Mouse (Mus musculus) hindbrain, embryonic 14.5 days (tissue): ENCODE results near the gene Phf14. TPM values are rescaled to one million over a fixed set of nuclear protein-coding genes. Genes with fewer than 3 reads are reported as not detected.

Experiments used
- ATAC-seq: fragments of 200-750 bp; cut with Nextera tagmentation; 2 replicates; pipeline ENCODE4 v1.8.0; 2017; ENCODE audit warnings: moderate number of reproducible peaks, mild to moderate bottlenecking, moderate TSS enrichment, moderate library complexity; ENCODE audit not compliant: low FRiP score
- DNase-seq: peaks from one replicate; pipeline ENCODE4 v3.0.0-alpha.2; 2015; ENCODE audit warnings: low spot score
- H3K27ac ChIP-seq: fragments of 300-500 bp; sonication (generic); 2 replicates; pipeline ENCODE4 v1.5.1; 2014; ENCODE audit warnings: mild to moderate bottlenecking, moderate library complexity
- H3K27me3 ChIP-seq: fragments of 300-500 bp; sonication (generic); 2 replicates; pipeline ENCODE4 v1.6.1; 2014; ENCODE audit warnings: mild to moderate bottlenecking, low read length, mixed read lengths; ENCODE audit not compliant: control insufficient read depth, insufficient read depth
- H3K36me3 ChIP-seq: fragments of 300-500 bp; sonication (generic); replicated peaks from 2 replicates; pipeline ENCODE4 v1.6.1; 2014; ENCODE audit not compliant: control insufficient read depth, insufficient read depth
- H3K4me1 ChIP-seq: fragments of 300-500 bp; sonication (generic); replicated peaks from 2 replicates; pipeline ENCODE4 v1.6.1; 2014; ENCODE audit warnings: antibody characterized with exemption, low read length, mixed read lengths; ENCODE audit not compliant: control insufficient read depth, insufficient read depth
- H3K4me2 ChIP-seq: fragments of 300-500 bp; sonication (generic); replicated peaks from 2 replicates; pipeline ENCODE4 v1.6.1; 2014; ENCODE audit warnings: mild to moderate bottlenecking, moderate library complexity
- H3K4me3 ChIP-seq: fragments of 300-500 bp; sonication (generic); replicated peaks from 2 replicates; pipeline ENCODE4 v1.5.1; 2014; ENCODE audit warnings: mild to moderate bottlenecking, low read length
- H3K9ac ChIP-seq: fragments of 300-500 bp; sonication (generic); 2 replicates; pipeline ENCODE4 v1.6.1; 2014
- H3K9me3 ChIP-seq: fragments of 300-500 bp; sonication (generic); 2 replicates; pipeline ENCODE4 v1.6.1; 2016; ENCODE audit warnings: low read length; ENCODE audit not compliant: control insufficient read depth
- WGBS: fragments of 180-500 bp; shearing (Covaris S2); extraction: QIAGEN DNeasy Blood & Tissue Kit; methylation state at CpG from one replicate; pipeline ENCODE4 v1.1.7; 2014; 5-methylcytosine and 5-hydroxymethylcytosine counted together
- polyA plus RNA-seq: library from polyadenylated mRNA; unstranded; fragments of >200 nt; fragmentation: Nextera tagmentation; extraction: Ambion mirVana; gene quantifications from 2 replicates; pipeline ENCODE4 v1.2.1, GENCODE M21; 2014

The Phf14 gene
- polyA plus RNA-seq, 1 experiment from 2014 or later, result 108 TPM

- WGBS, result 86% methylated on average over 7 of the region's 7 CpGs
- H3K9me3 ChIP-seq, result no peaks in the 10 kb centered on the region
- 0 out of 2 replicates have a peak, but pooled peaks cover 2% of the 10 kb centered on the region for H3K4me1 ChIP-seq
- H3K4me3 ChIP-seq, result no peak overlapping the region
- no peak overlapping the region for H3K9ac ChIP-seq
- ATAC-seq (no peak), DNase-seq (no peak)
- no peaks in the 10 kb centered on the region; the same call in 1 of the 2 replicates for H3K36me3 ChIP-seq
- no peaks in the 10 kb centered on the region for H3K27me3 ChIP-seq
- no peak overlapping the region for H3K4me2 ChIP-seq
- no peak overlapping the region for H3K27ac ChIP-seq
These were observed 130.7 kb downstream of the Phf14 start for GRCm38 (mm10) chr6:12038268-12038667.

GRCm38 (mm10) chr6:12052884-12053283 lies 145.3 kb downstream of the Phf14 start:
- Histone ChIP-seq H3K9ac (no peak overlapping the region), H3K4me2 (no peak overlapping the region), H3K4me1 (no peaks in the 10 kb centered on the region), H3K4me3 (no peak overlapping the region), H3K27ac (no peak overlapping the region), H3K36me3 (peaks cover 9% of the 10 kb centered on the region; the same call in 1 of the 2 replicates), H3K27me3 (no peaks in the 10 kb centered on the region), H3K9me3 (no peaks in the 10 kb centered on the region)
- ATAC-seq (no peak), DNase-seq (no peak)
- WGBS, result 69% methylated on average over 2 of the region's 2 CpGs

GRCm38 (mm10) chr6:12054149-12054548 lies 146.5 kb downstream of the Phf14 start:
- 0 out of 2 replicates have a peak, but pooled peaks have one; percentile 17 for ATAC-seq
- WGBS, result 69% methylated on average over 3 of the region's 3 CpGs
- Histone ChIP-seq H3K27ac (no peak overlapping the region), H3K4me3 (no peak overlapping the region), H3K9me3 (no peaks in the 10 kb centered on the region), H3K36me3 (peaks cover under 1% of the 10 kb centered on the region; the same call in 1 of the 2 replicates), H3K27me3 (no peaks in the 10 kb centered on the region), H3K4me1 (no peaks in the 10 kb centered on the region), H3K4me2 (no peak overlapping the region), H3K9ac (no peak overlapping the region)
- no peak for DNase-seq

- no peak overlapping the region for H3K27ac ChIP-seq
- WGBS, result 64% methylated on average over 5 of the region's 5 CpGs
- H3K36me3 ChIP-seq, result peaks cover 6% of the 10 kb centered on the region
- no peak for DNase-seq
- no peak overlapping the region for H3K9ac ChIP-seq
- ATAC-seq, result no peak
- H3K9me3 ChIP-seq, result no peaks in the 10 kb centered on the region
- H3K4me3 ChIP-seq, result no peak overlapping the region
- H3K4me1 ChIP-seq, result no peaks in the 10 kb centered on the region
- H3K27me3 ChIP-seq, result no peaks in the 10 kb centered on the region
- no peak overlapping the region for H3K4me2 ChIP-seq
These were observed 151.1 kb downstream of the Phf14 start for GRCm38 (mm10) chr6:12058717-12059116.

GRCm38 (mm10) chr6:12059971-12060370 lies 152.4 kb downstream of the Phf14 start:
- 89% methylated on average over 7 of the region's 7 CpGs for WGBS
- DNase-seq, result no peak
- ATAC-seq, result no peak
- Histone ChIP-seq H3K9ac (no peak overlapping the region), H3K36me3 (peaks cover 6% of the 10 kb centered on the region), H3K4me1 (no peaks in the 10 kb centered on the region), H3K4me2 (no peak overlapping the region), H3K9me3 (no peaks in the 10 kb centered on the region), H3K27me3 (no peaks in the 10 kb centered on the region), H3K27ac (no peak overlapping the region), H3K4me3 (no peak overlapping the region)

GRCm38 (mm10) chr6:12060452-12061140 lies 153.0 kb downstream of the Phf14 start:
- H3K27me3 ChIP-seq, result no peaks in the 10 kb centered on the region
- peaks cover 6% of the 10 kb centered on the region for H3K36me3 ChIP-seq
- 89% methylated on average over 9 of the region's 9 CpGs for WGBS
- ATAC-seq, result no peak
- H3K27ac ChIP-seq, result no peak overlapping the region
- no peak overlapping the region for H3K9ac ChIP-seq
- H3K9me3 ChIP-seq, result no peaks in the 10 kb centered on the region
- no peak overlapping the region for H3K4me2 ChIP-seq
- no peaks in the 10 kb centered on the region for H3K4me1 ChIP-seq
- DNase-seq, result no peak
- H3K4me3 ChIP-seq, result no peak overlapping the region

GRCm38 (mm10) chr6:12067956-12068355 lies 160.3 kb downstream of the Phf14 start:
- H3K36me3 ChIP-seq, result peaks cover 4% of the 10 kb centered on the region; the same call in 1 of the 2 replicates
- H3K4me3 ChIP-seq, result no peak overlapping the region
- WGBS, result 57% methylated on average over 4 of the region's 4 CpGs
- DNase-seq (no peak), ATAC-seq (no peak)
- H3K27me3 ChIP-seq, result no peaks in the 10 kb centered on the region
- no peak overlapping the region for H3K27ac ChIP-seq
- no peak overlapping the region for H3K9ac ChIP-seq
- H3K4me2 ChIP-seq, result no peak overlapping the region
- no peaks in the 10 kb centered on the region for H3K4me1 ChIP-seq
- H3K9me3 ChIP-seq, result no peaks in the 10 kb centered on the region

GRCm38 (mm10) chr6:12069357-12069756 lies 161.7 kb downstream of the Phf14 start:
- ATAC-seq (no peak), DNase-seq (no peak)
- Histone ChIP-seq H3K4me1 (no peaks in the 10 kb centered on the region), H3K4me2 (no peak overlapping the region), H3K4me3 (no peak overlapping the region), H3K27me3 (no peaks in the 10 kb centered on the region), H3K36me3 (peaks cover 4% of the 10 kb centered on the region; the same call in 1 of the 2 replicates), H3K9ac (no peak overlapping the region), H3K9me3 (no peaks in the 10 kb centered on the region), H3K27ac (no peak overlapping the region)
- 90% methylated on average over 2 of the region's 2 CpGs for WGBS

- WGBS, result 72% methylated on average over 5 of the region's 5 CpGs
- ATAC-seq (no peak), DNase-seq (no peak)
- no peaks in the 10 kb centered on the region for H3K9me3 ChIP-seq
- H3K4me3 ChIP-seq, result no peak overlapping the region
- no peaks in the 10 kb centered on the region for H3K27me3 ChIP-seq
- peaks cover 4% of the 10 kb centered on the region; the same call in 1 of the 2 replicates for H3K36me3 ChIP-seq
- no peaks in the 10 kb centered on the region for H3K4me1 ChIP-seq
- H3K4me2 ChIP-seq, result no peak overlapping the region
- no peak overlapping the region for H3K27ac ChIP-seq
- no peak overlapping the region for H3K9ac ChIP-seq
These were observed 167.0 kb downstream of the Phf14 start for GRCm38 (mm10) chr6:12074599-12074998.
